Mouse (Mus musculus): ENCODE data around the gene Gpr21.

- TF ChIP-seq CTCF (IDR thresholded peaks at IDR 0.05; ENCODE audit: low read depth): no peak
- TF ChIP-seq EP300 (IDR thresholded peaks at IDR 0.05; ENCODE audit: low read depth): no peak
These were observed 15.5 kb downstream of the Gpr21 start for GRCm38 (mm10) chr2:37531639-37532038.
